Mouse (Mus musculus): Measurements from ENCODE around the gene Egfl7.

GRCm38 (mm10) chr2:26550777-26551176 is 29.0 kb upstream of the Egfl7 start:
- no peak for TF ChIP-seq CTCF (IDR thresholded peaks at IDR 0.05)
- no peak for TF ChIP-seq POLR2A (IDR thresholded peaks at IDR 0.05; ENCODE audit: insufficient read depth, low read depth, low read length)
